Mouse (Mus musculus): ENCODE data around the gene Yipf2.
A peak's percentile ranks its signal among the peaks of the same experiment; 100 is the strongest.
"Not testable (repeated sequence)": the region's sequence is repeated elsewhere in the genome, so short reads cannot be mapped to it uniquely, and the experiment has no call there.

The Yipf2 gene

DNA sequence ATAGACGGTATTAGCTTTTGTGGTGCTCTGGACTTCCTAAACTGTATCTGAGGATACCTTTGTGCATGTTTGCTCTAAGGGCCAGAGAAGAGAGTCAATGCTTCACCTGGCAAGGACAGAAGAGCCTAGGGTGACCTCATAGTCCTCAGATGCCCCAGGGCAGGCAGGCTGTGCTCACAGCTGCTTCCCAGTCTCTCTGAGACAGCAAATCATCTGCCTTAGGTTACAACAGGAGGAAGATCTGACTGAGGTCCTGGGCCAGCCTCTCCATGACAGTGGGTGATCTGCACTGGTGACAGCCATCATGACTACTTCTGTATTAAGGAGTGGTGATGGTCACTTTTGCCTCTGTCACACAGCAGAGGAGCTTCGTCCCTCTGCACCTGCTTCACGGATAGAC is 33.5 kb downstream of the Yipf2 start:
- no peak for DNase-seq (ENCODE audit: extremely low spot score, low spot score)

DNA sequence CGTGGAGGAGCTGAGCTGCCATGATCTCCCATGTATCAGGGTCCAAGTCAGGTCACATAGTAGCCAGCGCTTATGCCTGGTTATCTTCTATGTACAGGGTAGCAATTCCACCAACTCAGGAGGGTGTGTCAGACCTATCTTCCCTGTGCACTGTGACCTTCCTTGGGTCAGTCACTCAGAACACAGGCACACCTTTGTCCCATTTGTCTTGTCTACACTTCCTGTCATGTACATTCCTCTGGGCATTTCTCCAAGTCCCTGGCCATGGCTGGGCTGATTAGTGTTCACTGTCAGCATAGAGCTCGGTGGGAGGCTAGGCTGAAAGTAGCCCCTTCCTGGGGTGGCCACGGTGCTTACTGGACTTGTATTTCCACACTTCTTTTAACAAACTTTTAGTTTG is 34.3 kb downstream of the Yipf2 start:
- no peak for DNase-seq (ENCODE audit: extremely low spot score, low spot score)

DNA sequence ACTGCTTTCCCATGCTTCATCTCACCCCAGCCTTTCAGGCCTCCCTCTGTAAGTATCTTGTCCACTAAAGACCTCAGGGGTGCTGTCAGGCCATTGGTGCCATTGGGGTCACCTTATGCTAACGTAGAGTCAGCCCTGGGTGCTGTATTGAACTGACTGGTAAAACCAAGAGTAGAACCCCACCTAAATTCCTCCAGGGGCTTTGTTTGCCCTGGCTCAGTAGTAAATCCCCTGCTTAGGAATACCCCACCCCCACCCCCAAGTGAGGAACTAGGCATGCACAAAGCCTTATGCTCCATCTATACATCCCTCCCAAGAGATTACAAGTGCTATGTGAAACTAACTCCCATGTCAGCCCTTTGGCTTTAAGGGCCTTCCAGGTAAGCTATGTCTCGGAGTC is 35.1 kb downstream of the Yipf2 start:
- DNase-seq (ENCODE audit: extremely low spot score, low spot score): no peak

DNA sequence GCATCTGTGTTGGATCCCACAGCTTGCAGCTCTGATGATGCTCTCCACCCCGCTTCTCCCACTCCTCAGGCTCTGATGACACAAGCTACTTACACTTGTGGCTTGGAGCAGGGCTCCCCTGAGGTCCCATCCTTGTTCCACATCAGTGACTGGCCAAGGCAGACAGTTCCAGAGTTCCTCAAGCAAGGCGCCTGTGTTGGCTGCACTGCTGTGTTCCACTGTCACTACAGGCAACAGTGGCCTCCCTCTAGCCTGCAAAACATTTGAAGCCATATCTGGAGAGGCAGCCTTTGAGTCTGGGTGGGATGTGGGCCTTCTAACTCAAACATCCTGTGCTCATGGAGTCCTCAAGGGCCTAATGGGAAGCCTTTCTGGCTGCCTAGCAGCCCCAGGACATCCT is 35.6 kb downstream of the Yipf2 start:
- no peak for DNase-seq (ENCODE audit: extremely low spot score, low spot score)

DNA sequence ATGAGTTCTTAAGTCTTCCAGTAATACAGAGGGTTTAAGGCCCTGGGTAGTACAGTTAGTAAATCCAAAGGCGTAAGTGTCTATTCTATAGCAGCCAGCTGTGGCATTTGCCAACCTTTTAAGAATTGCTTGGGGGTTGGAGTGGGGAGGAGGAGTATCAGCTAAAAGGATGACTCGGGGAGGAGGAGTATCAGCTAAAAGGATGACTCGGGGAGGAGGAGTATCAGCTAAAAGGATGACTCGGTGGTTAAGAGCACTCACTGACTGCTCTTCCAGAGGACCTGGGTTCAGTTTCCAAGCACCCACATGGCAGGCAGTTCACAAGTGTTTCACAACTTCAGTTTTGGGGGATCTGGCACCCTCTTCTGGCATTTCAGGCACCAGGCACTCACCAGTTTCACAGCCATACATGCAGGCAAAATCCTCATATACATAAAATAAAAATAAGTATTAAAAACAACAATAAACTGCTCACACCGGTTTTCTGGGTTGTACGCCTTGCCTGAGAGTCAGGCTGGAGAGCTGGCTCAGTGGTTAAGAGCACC is 37.4 kb downstream of the Yipf2 start:
- no peak for DNase-seq (ENCODE audit: extremely low spot score, low spot score)

DNA sequence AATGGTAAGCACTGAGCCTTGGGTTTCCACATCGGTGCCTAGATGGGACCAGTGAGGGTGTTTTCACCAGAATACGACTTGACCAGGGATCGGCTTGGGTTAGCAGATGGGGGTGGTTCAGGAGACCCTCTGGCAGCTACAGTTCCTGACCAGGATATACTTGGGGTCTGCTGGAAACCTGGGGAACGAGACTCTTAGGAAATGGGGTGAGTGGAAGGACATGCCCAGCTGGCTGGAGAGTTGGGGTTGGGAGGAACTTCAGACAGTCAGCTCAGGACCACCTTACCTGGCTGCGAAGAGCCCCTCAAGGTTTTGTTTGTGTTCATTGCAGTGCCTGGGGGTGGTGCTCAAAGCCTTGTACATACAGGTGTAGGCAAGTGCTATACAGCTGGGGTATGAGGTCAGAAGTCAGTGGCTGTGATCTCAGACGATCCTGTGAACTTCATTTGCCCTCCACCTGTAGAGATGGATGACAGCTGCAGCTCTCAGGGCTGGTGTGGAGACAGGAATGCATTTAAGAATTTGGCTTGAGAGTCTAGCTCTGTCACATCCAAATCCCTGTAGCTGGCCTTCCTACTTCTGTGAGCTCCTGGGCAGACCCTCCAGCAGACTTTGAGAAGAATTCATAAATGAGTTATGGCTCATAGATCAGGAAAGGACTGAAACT is 38.9 kb downstream of the Yipf2 start:
- DNase-seq (ENCODE audit: extremely low spot score, low spot score): no peak

DNA sequence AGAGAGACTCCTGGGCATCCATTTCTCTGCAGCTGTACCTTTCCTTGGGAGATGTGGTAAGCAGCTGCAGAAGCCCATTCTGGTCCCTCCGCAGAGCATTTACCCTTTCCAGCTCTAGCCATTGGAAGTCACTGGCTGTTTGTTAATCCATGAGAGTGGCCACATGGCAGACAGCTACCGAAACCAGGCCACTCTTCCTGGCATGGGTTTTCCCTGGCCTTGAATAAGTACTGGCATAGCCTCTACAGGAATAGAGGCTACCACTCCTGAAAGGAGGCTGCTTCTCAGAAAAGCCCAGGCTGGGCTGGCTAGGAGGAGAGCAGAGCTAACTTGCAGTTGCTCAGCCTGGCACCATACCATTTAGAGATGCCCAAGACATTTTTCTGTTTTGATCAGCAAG is 41.6 kb downstream of the Yipf2 start:
- DNase-seq (ENCODE audit: extremely low spot score, low spot score): no peak

DNA sequence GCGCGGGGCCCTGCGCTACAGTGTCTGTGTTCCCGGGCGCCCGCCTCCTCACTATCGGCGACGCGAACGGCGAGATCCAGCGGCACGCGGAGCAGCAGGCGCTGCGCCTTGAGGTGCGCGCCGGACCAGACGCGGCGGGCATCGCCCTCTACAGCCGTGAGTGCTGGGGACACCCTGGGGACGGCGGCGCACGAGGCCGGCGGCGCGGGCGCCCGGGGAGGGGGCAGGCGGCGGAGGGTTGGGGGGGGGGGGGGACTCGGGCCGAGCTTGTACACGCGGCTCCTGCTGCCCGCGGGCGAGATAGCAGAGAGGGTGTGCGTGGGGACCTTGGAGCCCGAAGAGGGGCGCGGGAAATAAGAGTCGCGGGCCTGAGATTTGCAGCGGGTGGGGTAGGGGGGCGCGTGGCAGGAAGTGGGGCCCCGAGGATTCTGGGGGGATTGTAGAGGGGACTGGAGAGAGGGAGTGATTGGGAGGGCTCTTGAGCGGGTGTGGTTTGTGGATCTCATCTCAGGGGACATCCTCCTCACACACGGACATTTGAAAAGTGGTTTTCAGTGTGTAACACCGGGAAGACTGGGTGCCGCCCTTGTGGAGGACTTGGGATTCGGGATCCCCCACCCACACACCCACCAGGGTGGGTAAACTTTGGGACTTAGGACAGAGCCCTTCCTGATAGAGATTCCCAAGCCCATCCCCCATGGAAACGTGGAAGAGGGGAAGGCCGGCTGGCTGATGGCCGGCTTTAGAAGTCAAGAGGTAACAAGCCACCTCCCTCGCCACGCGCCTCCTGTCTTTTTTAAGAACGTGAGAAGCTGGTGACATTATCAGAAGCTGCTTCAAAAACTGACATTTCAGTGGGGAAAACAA is 45.3 kb downstream of the Yipf2 start:
- DNase-seq (ENCODE audit: extremely low spot score, low spot score): peak; percentile 73

DNA sequence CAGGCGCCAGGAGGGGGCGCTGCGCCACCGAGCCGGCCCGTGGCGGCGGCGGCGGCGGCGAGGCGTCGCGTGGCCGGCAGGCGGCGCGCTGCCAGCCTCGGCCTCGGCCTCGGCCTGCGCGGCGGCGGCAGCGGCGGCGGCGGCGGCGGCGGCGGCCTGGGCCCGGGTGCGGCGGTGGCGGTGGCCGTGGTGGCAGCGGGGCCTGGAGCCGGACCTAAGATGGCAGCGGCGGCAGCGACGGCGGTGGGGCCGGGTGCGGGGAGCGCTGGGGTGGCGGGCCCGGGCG is 45.9 kb downstream of the Yipf2 start, which contains the start of gene Carm1:
Gene Carm1, plus strand, starts transcription at position 106 of the 286 bp plus-strand sequence.
- DNase-seq (ENCODE audit: extremely low spot score, low spot score): no peak

DNA sequence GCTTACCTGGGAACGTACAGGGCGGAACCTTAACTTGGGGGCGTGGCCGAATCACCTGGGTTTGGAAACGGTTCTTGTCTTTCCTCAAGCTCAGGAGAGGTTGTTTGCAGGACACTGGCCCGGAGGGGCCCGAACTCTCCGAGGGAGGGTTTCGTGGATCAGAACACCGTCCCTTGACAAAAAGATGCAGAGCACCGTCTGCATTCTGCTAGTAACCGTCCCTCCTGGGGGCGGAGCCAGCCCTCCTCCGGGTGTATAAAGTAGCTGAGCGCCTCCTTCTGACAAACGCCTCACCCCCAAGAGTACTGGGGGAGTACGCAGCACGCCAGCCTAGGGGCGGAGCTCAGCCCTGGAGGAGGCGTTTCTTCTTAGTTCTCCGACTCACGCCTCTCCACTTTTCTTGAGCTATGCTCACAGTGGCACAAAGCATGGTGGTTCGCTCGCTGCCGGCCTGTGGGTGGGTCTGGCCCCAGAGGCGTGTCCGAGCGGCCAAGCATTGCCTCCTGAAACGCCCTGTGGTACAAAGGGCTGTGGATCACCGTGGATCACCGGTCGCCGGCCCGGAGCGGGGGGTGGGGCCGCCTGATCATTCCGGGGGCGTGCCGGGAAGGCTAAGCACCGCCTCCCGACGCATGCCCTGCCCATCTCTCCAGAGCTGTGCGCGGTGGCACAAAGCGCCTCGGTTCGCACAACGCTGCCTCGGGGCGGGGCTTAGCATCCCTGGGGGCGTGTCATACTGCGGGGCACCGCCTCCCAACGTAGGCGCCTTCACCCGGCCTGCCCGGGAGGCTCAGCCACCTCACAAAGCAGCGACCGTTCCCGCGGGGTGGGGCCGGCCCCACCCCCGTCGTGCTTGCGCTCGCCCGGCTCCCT is 46.5 kb downstream of the Yipf2 start:
- peak; percentile 99 for DNase-seq (ENCODE audit: extremely low spot score, low spot score)

DNA sequence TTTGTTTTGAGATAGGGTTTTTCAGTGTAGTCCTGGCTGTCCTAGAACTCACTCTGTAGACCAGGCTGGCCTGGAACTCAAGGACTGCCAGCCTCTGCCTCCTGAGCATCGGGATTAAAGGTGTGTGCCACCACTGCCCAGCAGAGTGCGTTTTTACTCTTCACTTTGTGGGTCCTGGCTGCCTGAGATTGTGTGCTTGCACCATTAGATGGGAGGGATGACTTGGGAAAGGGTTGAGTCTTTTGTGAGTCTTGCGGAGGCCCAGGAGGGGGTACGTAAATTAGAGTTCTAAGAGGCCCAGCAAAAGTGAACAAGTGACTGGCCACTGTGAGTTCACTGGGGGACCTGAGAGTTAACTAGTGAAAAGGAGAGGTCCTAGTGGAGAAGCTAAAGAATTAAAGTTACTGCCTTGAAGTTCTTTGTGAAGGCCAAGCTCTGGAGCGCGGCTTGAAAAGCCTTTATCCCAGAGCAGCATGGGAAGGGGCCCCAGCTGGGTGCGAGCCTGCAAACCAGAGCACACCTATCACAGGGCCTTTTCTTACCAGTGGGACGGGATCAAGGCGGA is 47.2 kb downstream of the Yipf2 start:
- DNase-seq (ENCODE audit: extremely low spot score, low spot score): no peak

DNA sequence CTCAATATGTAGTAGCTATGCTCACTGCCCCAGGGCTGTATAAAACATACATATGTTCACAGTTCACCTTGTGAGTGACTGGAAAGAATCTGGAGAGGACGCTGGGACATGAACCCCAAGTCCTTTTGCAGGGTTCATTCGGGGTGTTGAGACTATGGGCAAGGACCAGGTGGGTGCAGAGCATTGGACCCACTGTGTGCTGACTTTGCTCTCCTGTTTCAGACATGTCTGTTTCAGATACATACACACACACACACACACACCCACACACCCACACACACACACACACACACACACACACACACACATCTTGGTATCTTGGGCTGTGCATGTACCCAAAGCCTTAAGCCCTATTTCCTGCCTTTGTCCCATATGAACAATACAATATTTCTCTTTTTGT is 50.6 kb downstream of the Yipf2 start:
- not testable (repeated sequence) for DNase-seq (ENCODE audit: extremely low spot score, low spot score)

DNA sequence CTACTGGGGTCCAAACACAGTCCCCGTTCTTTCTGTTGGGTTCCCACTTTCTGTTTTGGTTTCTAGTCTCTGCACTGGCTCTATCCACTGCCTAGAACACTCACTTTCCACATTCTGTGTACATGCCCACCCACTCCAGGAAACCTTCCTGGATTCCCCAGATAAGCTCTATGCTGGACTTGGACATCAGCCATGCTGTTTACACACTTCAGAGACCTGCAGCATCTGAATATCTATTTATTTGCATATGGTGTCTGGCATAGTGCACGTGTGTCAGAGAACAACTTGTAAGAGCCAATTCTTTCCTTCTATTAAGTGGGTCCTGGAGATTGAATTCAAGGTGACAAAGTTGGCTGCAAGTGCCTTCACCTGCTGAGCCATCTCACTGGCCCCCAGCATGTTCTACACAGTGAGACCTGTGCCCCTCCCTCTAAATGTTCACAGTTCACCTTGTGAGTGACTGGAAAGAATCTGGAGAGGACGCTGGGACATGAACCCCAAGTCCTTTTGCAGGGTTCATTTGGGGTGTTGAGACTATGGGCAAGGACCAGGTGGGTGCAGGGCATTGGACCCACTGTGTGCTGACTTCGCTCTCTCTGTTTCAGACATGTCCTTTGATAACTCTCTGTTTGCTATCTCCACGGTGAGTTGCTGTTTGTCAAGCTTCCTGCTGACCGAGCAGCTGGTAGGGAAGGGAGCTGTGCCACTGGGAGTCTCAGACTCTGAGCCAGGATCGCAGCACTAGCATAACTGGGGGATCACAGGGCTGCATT is 52.5 kb downstream of the Yipf2 start:
- no peak for DNase-seq (ENCODE audit: extremely low spot score, low spot score)

Measured in neural tube, embryonic 10.5 days (tissue).